Mouse (Mus musculus) v-Abl transformed pro-B cells (cell line): ENCODE measurements around the gene Akap8.

Experiments used
- in situ Hi-C, 2 experiments: fragments of 400-800 bp; cut with MboI; formaldehyde crosslinking; loops; one replicate each; pipeline ENCODE4 v1.15.1; 2025; ENCODE audit not compliant: unreplicated experiment in 2 of 2

The Akap8 gene

GRCm38 (mm10) chr17:32320597-32321389 lies at the start of gene Akap8:
Akap8 (minus strand) TSS chr17:32321238.
- in situ Hi-C loops: no loop called here

DNA sequence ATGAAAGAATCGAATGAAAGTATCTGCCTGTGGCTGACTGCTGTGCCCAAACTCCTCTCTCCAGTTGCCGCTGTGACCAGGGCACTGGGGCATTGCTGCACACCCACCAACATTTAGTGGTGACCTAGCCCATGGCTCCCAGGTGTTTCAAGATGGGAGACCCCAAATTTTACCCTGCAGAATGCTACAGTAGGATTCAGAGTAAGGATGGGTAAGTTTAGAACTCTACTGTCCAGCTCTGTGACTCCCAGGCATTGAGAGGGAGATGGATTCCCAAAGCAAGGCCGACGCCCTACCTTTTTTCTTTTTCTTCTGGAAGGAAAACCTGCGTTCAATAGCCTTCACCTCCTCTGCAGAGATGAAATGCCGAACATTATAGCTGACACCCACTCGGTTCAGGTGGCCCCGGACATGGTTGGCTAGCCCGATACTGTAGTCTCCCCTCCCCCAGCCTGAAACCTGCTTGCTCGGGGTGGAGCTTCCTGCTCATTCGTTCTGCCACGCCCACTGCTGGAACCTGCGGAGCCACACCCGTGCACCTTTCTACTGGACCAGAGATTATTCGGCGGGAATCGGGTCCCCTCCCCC lies 48.0 kb upstream of the Akap8 start:
- in situ Hi-C loops: no loop called here

DNA sequence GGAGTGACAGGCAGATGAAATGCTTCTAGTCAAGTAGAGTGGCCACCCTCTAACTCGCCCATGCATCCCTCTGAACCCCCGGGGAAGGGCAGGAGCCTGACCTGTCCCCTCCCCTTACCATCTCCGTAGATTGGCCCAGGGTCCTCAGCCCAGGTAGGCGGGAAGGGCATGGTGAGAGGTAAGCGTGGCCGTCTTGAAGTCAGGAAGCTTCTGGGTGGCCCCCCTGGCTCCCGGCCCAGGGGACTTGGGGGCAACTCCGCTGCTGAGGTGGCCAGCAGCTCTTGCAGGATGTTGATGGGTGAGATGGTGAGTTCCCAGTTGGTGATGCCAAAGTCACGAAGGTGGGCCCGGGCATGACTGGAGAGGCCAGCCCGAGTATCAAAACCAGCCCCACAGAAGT lies 46.7 kb upstream of the Akap8 start:
- in situ Hi-C loops: no loop called here

DNA sequence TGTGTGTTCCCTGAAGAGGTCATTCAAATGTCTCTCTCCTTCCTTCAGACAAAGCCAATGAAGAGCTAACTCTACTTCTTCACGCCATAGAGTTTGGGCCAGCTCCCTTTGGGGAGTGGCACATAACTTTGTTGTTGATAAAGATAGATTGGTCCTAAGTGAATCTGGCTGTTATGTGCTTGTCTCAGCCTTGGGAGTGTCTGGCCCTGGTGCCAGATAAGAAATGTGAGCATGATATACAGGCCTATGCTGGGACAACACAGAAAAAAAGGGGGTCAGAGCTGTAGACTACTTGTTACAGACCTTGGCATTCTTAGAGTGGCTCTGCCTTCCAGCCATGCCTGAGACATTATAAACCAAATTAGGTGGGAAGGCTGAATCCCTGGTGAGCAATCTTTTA lies 44.3 kb upstream of the Akap8 start:
- in situ Hi-C loops: no loop called here

GRCm38 (mm10) chr17:32364850-32365249 lies 43.8 kb upstream of the Akap8 start:
- in situ Hi-C loops: no loop called here

DNA sequence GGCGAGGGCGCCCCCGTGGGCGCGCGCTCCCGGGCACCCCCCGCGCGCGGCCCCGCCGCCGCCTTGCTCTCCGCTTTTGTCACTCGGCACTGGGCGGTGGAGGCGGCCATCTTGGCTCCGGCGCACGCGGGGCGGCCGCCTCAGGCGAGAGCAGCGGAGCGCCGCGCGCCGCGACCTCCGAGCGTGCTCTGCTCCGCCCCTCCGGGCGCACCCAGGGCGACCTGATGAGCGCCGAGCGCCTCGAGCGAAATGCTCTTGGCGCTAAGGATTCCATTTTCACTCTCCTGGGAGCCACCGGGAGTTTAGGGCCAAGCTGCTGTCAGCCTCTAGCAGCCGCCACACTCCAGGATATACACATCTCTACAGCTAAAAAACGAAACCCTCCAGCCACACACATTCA lies 43.3 kb upstream of the Akap8 start:
- in situ Hi-C loops: no loop called here

DNA sequence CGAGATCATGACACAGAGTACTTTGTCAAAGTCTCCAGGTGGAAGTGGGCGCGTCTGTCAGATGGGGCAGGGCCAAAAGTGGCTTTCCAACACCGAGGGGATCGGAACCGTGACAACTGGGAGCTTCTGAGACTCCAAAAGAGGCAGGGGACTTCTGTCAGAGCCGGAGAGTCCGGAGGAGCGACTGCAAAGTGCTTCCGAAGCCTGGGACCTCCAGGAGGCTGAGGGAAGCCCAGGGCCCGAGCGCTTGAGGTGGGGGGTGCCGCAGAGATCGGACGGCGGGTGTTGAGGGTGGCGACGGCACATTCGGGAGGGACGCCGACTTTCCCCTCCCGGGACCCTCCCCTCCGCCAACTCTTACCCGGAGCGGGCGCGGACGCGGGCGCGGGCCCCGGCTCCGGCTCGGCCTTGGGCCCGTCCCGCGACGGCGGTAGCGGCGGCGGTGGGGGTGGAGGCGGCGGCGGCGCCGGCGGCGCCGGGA lies 42.8 kb upstream of the Akap8 start:
- in situ Hi-C loops: no loop called here

GRCm38 (mm10) chr17:32362686-32363085 lies 41.6 kb upstream of the Akap8 start:
- in situ Hi-C loops: no loop called here

GRCm38 (mm10) chr17:32359928-32360327 lies 38.9 kb upstream of the Akap8 start:
- in situ Hi-C loops: no loop called here

GRCm38 (mm10) chr17:32358943-32359340 lies 37.9 kb upstream of the Akap8 start:
- in situ Hi-C loops: no loop called here

DNA sequence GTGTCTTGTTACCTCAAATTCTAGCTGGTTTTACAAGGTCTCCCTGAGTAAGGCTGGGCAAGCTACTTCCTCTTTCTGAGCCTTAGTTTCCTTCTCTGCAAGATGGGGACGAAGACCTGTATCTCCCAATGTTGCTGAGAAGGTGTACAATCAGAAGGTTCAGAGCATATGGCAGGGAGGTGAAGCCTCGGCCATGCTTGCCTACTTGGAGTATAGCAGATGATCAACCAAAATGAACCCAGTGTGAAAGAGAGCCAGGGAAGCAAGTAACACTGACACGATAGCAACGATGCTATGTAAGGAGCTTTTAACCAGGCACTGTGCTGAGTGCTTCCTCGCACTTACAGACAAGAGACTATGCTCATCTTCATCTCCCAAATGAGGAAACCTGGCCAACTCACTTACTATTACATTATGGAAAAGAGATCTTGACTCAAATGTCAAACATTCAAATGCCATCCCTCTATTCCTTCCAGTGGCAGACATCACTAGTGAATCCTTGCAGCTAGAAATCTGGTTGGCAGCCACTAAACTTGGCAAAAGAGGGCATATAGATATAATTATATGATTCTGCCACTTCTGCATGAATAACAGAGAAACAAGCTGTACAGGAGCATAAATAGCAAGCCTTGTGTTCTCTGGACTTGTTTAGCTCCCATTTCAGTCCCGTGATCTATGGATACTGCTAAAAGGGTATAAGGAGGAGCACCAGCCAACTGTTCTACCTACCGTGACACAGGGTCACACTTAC lies 37.3 kb upstream of the Akap8 start:
- in situ Hi-C loops: no loop called here

- in situ Hi-C loops: no loop called here
These were observed 36.0 kb upstream of the Akap8 start for GRCm38 (mm10) chr17:32356766-32357760.

DNA sequence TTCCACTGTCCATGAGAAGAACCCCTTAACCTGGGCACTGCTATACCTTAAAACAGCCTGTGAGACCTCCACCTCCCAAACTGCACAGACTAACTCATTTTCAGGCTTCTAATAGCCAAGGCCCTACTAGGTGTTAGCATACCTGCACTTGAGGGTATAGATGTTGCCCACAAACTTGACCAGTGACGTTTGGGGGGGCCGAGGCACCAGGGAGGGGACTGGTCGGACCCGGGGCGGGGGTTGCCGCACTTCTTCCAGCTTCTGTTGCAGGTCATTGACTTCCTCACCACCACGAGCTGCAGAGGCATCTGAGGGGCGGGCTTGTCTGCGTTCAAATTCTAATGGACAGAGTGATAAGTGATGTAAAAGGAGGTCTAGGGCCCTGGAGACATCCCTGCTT lies 35.2 kb upstream of the Akap8 start:
- in situ Hi-C loops: no loop called here

DNA sequence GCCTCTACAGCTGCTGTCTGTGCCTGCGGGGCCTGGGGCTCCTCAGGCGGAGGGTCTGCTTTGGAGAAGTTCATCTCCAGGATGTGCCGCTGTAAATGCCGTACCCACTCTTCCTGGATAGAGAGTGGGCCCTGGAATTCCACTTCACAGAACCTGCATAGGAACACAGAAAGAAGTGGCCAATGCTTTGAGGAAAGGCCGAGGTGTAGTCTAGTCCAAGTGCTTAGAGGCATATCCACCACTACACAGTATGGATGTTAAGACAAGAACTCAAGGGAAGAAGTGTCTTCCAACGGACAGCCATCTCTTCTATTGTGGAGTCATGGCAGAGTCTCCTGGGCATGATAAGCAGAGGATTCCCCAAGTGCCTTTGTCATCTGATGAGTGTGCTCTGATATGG lies 34.0 kb upstream of the Akap8 start:
- in situ Hi-C loops: no loop called here

- in situ Hi-C loops: loop anchor here in 1 of 2 experiments (5.0 kb wide), 1 partner anchor 78 kb away; no protein-coding TSS in a partner anchor
These were observed 33.2 kb upstream of the Akap8 start for GRCm38 (mm10) chr17:32354211-32354610.

GRCm38 (mm10) chr17:32353696-32354095 lies 32.7 kb upstream of the Akap8 start:
- in situ Hi-C loops: loop anchor here in 1 of 2 experiments (5.0 kb wide), 1 partner anchor 79 kb away; no protein-coding TSS in a partner anchor

- in situ Hi-C loops: loop anchor here in 1 of 2 experiments (5.0 kb wide), 1 partner anchor 81 kb away; no protein-coding TSS in a partner anchor
These were observed 30.7 kb upstream of the Akap8 start for GRCm38 (mm10) chr17:32351726-32352125.

DNA sequence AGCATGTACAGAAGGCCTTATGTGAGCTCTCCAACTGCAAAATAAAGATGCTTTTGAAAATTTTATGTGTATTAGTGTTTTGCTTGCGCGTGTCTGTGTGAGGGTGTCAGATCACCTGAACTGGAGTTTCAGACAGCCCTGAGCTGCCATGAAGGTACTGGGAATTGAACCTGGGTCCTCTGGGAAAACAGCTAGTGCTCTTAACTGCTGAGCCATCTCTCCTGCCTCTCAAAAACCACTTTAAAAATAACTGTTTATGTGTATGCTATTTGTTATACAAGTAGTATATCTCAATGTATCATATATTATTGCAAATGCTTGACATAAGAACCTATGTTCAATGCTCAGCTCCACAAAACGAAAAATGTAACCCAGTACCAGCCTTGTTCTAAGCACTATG lies 30.2 kb upstream of the Akap8 start:
- in situ Hi-C loops: loop anchor here in 1 of 2 experiments (5.0 kb wide), 1 partner anchor 81 kb away; no protein-coding TSS in a partner anchor

GRCm38 (mm10) chr17:32350382-32350983 lies 29.4 kb upstream of the Akap8 start, which contains the start of gene Akap8l:
Akap8l (minus strand) TSS chr17:32350607.
- in situ Hi-C loops: loop anchor here in 1 of 2 experiments (5.0 kb wide), 1 partner anchor 82 kb away; no protein-coding TSS in a partner anchor
